Mouse (Mus musculus) lung, postnatal 25 days (tissue): ENCODE data around the gene Trim56.
A peak's percentile ranks its signal among the peaks of the same experiment; 100 is the strongest.
"Not testable (repeated sequence)": the region's sequence is repeated elsewhere in the genome, so short reads cannot be mapped to it uniquely, and the experiment has no call there.

Experiments
- DNase-seq: peaks from one replicate; pipeline ENCODE4 v3.0.0; 2022; ENCODE audit warnings: low spot score

Gene Trim56

GRCm38 (mm10) chr5:137115866-137116847, at the start of gene Trim56:
Trim56 (minus strand) TSS chr5:137116209.
- peak; percentile 90 for DNase-seq

GRCm38 (mm10) chr5:137161853-137162252, 45.8 kb upstream of the Trim56 start:
- no peak for DNase-seq

- peak; percentile 21 for DNase-seq
Observed at GRCm38 (mm10) chr5:137159461-137159860, 43.5 kb upstream of the Trim56 start.

- DNase-seq, result no peak
Observed at GRCm38 (mm10) chr5:137153289-137153688, 37.3 kb upstream of the Trim56 start.

GRCm38 (mm10) chr5:137152623-137153022, 36.6 kb upstream of the Trim56 start:
- DNase-seq, result no peak

- not testable (repeated sequence) for DNase-seq
Observed at GRCm38 (mm10) chr5:137149272-137149882, 33.4 kb upstream of the Trim56 start, which contains the start of gene Muc3. Muc3 (minus strand) TSS chr5:137149322.

- DNase-seq, result no peak
Observed at GRCm38 (mm10) chr5:137140836-137141235, 24.8 kb upstream of the Trim56 start.

GRCm38 (mm10) chr5:137138977-137139376, 23.0 kb upstream of the Trim56 start:
- no peak for DNase-seq

- no peak for DNase-seq
Observed at GRCm38 (mm10) chr5:137134959-137135358, 18.9 kb upstream of the Trim56 start.

GRCm38 (mm10) chr5:137131490-137131889, 15.5 kb upstream of the Trim56 start:
- DNase-seq, result peak; percentile 39

- DNase-seq, result no peak
Observed at GRCm38 (mm10) chr5:137129281-137129680, 13.3 kb upstream of the Trim56 start.

- no peak for DNase-seq
Observed at GRCm38 (mm10) chr5:137123516-137123915, 7.5 kb upstream of the Trim56 start.

- DNase-seq, result peak; percentile 78
Observed at GRCm38 (mm10) chr5:137122686-137123193, 6.7 kb upstream of the Trim56 start.

- DNase-seq, result no peak
Observed at GRCm38 (mm10) chr5:137121280-137121679, 5.3 kb upstream of the Trim56 start.

- no peak for DNase-seq
Observed at GRCm38 (mm10) chr5:137118878-137119277, 2.9 kb upstream of the Trim56 start.

- DNase-seq, result not testable (repeated sequence)
Observed at GRCm38 (mm10) chr5:137117994-137118393, 2.0 kb upstream of the Trim56 start.

GRCm38 (mm10) chr5:137116987-137117386, 978 bp upstream of the Trim56 start:
- DNase-seq, result no peak

GRCm38 (mm10) chr5:137114891-137115561, 983 bp downstream of the Trim56 start:
- DNase-seq, result no peak

GRCm38 (mm10) chr5:137111542-137112408, 4.2 kb downstream of the Trim56 start:
- DNase-seq, result no peak

- DNase-seq, result no peak
Observed at GRCm38 (mm10) chr5:137110863-137111262, 5.1 kb downstream of the Trim56 start.

GRCm38 (mm10) chr5:137109941-137110593, 5.9 kb downstream of the Trim56 start:
- no peak for DNase-seq
